Mouse (Mus musculus) stomach, postnatal 0 days (tissue): ENCODE data around the gene 1700125H20Rik.

Experiments used
- CTCF ChIP-seq: IDR thresholded peaks from 2 replicates; pipeline ENCODE4 v1.5.1; 2016; ENCODE audit warnings: antibody characterized with exemption, low read depth, mild to moderate bottlenecking, moderate library complexity
- EP300 ChIP-seq: optimal IDR thresholded peaks from 2 replicates; pipeline ENCODE3; 2016; ENCODE audit warnings: antibody characterized with exemption

- TF ChIP-seq CTCF: no peak
- TF ChIP-seq EP300: no peak
These were observed 7.6 kb downstream of the 1700125H20Rik start for GRCm38 (mm10) chr11:85177761-85178160.
